Mouse (Mus musculus) stomach, postnatal 0 days (tissue): ENCODE results near the gene Sppl2c. TPM values are rescaled to one million over a fixed set of nuclear protein-coding genes. Genes with fewer than 3 reads are reported as not detected.

ENCODE experiments used
- ATAC-seq: fragments of 200-750 bp; cut with Nextera tagmentation; 2 replicates; pipeline ENCODE4 v1.8.0; 2017; ENCODE audit not compliant: low FRiP score, low TSS enrichment
- DNase-seq: peaks from one replicate; pipeline ENCODE4 v3.0.0-alpha.2; 2016; ENCODE audit warnings: low spot score
- H3K27ac ChIP-seq: fragments of 300-500 bp; sonication (generic); replicated peaks from 2 replicates; pipeline ENCODE4 v1.5.1; 2014; ENCODE audit warnings: mild to moderate bottlenecking, control low read depth
- H3K27me3 ChIP-seq: fragments of 300-500 bp; sonication (generic); 2 replicates; pipeline ENCODE4 v1.6.1; 2014; ENCODE audit warnings: low read length; ENCODE audit not compliant: control insufficient read depth, insufficient read depth
- H3K36me3 ChIP-seq: fragments of 300-500 bp; sonication (generic); 2 replicates; pipeline ENCODE4 v1.6.1; 2014; ENCODE audit warnings: low read length, mixed read lengths; ENCODE audit not compliant: control insufficient read depth, insufficient read depth
- H3K4me1 ChIP-seq: fragments of 300-500 bp; sonication (generic); replicated peaks from 2 replicates; pipeline ENCODE4 v1.6.1; 2014; ENCODE audit warnings: antibody characterized with exemption; ENCODE audit not compliant: control insufficient read depth, insufficient read depth
- H3K4me2 ChIP-seq: fragments of 300-500 bp; sonication (generic); replicated peaks from 2 replicates; pipeline ENCODE4 v1.6.1; 2014; ENCODE audit warnings: low read depth, mild to moderate bottlenecking, control low read depth, moderate library complexity
- H3K4me3 ChIP-seq: fragments of 300-500 bp; sonication (generic); 2 replicates; pipeline ENCODE4 v1.5.1; 2014; ENCODE audit warnings: low read depth, low read length, control low read depth
- H3K9ac ChIP-seq: fragments of 300-500 bp; sonication (generic); 2 replicates; pipeline ENCODE4 v1.6.1; 2014; ENCODE audit warnings: mild to moderate bottlenecking, low read length, control low read depth, mixed read lengths
- H3K9me3 ChIP-seq: fragments of 300-500 bp; sonication (generic); 2 replicates; pipeline ENCODE4 v1.6.1; 2016; ENCODE audit warnings: low read length; ENCODE audit not compliant: control insufficient read depth
- CTCF ChIP-seq: IDR thresholded peaks from 2 replicates; pipeline ENCODE4 v1.5.1; 2016; ENCODE audit warnings: antibody characterized with exemption, low read depth, mild to moderate bottlenecking, moderate library complexity
- EP300 ChIP-seq: optimal IDR thresholded peaks from 2 replicates; pipeline ENCODE3; 2016; ENCODE audit warnings: antibody characterized with exemption
- WGBS: fragments of 180-500 bp; shearing (Covaris S2); extraction: QIAGEN DNeasy Blood & Tissue Kit; methylation state at CpG from one replicate; pipeline ENCODE4 v1.1.7; 2014; 5-methylcytosine and 5-hydroxymethylcytosine counted together
- polyA plus RNA-seq: library from polyadenylated mRNA; unstranded; fragments of >200 nt; fragmentation: Nextera tagmentation; extraction: Ambion mirVana; gene quantifications from 2 replicates; pipeline ENCODE4 v1.2.1, GENCODE M21; 2015

The Sppl2c gene
- polyA plus RNA-seq, 1 experiment from 2014 or later: not detected

DNA sequence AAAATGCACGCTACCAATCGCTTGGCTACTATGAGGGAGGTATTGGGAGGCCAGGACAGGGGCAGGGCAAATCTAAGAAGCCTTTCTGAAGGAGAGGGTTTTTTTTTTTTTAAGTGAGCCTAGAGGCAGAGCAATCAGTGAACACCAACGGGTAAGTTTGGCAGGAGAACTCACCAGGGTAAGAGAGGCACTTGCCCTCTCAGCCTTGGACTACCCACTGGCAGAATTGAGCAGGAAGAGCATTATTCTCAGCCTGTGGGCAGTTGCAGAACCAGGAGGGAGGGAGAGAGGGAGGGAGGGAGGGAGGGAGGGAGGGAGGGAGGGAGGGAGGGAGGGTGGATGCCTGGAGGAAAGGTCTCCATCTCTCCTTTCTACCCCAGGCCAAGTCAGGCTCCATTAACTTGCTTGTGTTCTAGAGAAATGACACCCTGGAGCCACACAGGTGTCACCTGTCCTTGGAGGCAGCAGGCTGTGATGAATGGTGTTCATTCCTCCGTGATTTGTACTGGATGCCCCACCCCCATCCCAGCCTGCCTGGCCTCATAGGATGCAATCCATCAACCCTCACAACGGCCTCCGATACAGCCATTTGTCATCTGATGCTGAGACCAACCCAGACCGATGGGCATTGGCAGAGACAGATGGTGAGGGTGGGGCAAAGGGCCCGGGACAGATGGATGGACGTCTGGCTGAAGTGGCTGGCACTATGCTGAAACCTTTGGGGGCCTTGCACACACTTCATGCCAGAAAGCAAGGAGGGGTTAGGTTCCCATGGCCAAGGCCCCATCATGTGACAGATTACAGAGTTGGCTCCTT lies 31.1 kb upstream of the Sppl2c start:
- ATAC-seq: no peak
- Histone ChIP-seq H3K4me1 (no peaks in the 10 kb centered on the region), H3K36me3 (no peaks in the 10 kb centered on the region), H3K27ac (no peak overlapping the region), H3K4me2 (no peak overlapping the region), H3K9me3 (no peaks in the 10 kb centered on the region), H3K27me3 (peaks cover 2% of the 10 kb centered on the region; the same call in 1 of the 2 replicates), H3K9ac (no peak overlapping the region), H3K4me3 (no peak overlapping the region)
- TF ChIP-seq EP300: no peak
- no peak for TF ChIP-seq CTCF
- DNase-seq: no peak
- WGBS: 21% methylated on average over 9 of the region's 9 CpGs

DNA sequence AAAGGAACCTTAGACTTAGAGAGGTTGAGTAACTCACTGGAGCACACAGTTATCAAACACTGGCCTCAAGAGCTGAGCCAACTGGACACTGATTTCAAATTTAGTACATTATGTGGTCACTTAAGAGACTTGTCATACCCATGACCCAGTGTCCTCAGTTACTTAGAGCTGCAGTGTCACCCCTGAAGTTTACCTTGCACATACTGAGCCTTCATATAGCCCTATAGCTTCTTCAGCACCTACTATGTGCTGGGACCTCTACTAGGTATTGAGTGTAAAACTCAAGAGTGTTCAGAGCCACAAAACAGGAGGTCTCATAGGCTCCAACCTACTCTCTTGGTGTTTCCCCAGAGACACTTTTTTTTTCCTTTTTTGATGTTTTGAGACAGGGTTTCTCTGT lies 30.2 kb upstream of the Sppl2c start:
- Histone ChIP-seq H3K36me3 (no peaks in the 10 kb centered on the region), H3K9ac (no peak overlapping the region), H3K27ac (no peak overlapping the region), H3K4me1 (no peaks in the 10 kb centered on the region), H3K4me3 (no peak overlapping the region), H3K9me3 (no peaks in the 10 kb centered on the region), H3K4me2 (no peak overlapping the region), H3K27me3 (peaks cover 2% of the 10 kb centered on the region; the same call in 1 of the 2 replicates)
- TF ChIP-seq CTCF: no peak
- no peak for TF ChIP-seq EP300
- DNase-seq: no peak
- no peak for ATAC-seq

DNA sequence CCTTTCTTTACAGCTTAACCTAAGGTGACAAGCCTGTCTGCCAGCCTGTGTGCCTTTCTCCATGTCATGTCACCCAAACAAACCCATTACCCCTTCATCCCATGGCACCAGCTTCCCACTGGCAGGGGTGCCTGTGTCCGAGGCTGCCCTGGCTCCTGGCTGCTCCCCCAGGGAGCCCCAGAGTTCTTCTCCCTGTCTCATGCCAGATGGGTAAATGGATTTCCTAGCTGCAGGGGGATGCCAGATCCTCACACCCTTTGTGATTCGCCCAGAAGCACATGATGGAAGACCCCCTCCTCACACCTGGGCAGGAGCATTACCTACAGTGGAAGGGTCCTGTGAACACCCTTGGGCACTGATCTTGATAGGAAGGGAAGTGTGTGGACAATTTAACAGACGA lies 29.7 kb upstream of the Sppl2c start:
- H3K9me3 ChIP-seq: no peaks in the 10 kb centered on the region
- no peaks in the 10 kb centered on the region for H3K36me3 ChIP-seq
- TF ChIP-seq CTCF: no peak
- TF ChIP-seq EP300: no peak
- H3K27me3 ChIP-seq: peaks cover 2% of the 10 kb centered on the region; the same call in 1 of the 2 replicates
- no peak overlapping the region for H3K4me2 ChIP-seq
- H3K4me1 ChIP-seq: no peaks in the 10 kb centered on the region
- ATAC-seq (no peak), DNase-seq (no peak)
- no peak overlapping the region for H3K9ac ChIP-seq
- no peak overlapping the region for H3K4me3 ChIP-seq
- WGBS: 70% methylated on average over 3 of the region's 3 CpGs
- H3K27ac ChIP-seq: no peak overlapping the region

DNA sequence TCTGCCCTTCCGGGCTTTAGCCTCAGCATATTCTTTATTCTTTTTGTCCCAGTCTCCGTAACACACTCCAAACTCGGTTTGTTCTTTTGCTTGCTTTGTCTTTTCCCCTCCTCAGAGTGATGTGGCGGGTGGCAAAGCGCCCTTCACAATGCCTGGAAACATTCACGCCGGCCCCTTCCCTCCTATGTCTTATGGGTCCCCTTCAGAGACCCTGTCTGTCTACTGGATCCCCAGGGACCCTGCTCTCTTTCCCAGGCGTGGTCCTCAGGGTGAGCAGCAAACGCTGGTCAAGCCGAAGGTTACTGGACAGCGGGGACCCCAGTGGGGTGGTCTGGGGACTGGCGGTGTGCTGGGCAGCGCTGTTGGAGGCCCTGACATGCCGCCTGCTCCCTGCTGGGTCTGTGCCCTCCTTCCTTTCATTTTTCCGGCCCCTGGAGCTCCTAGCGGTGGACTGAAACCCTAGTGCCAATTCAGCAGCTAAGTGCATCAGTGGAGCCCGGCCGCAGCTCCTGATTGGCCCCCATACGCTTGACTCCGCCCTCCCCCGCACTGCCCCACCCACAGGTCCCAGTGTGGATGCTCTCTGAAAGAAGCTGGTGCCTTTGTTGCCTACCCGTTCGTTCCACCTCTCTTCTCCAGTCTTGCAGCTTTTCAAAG lies 28.4 kb upstream of the Sppl2c start:
- Histone ChIP-seq H3K27ac (no peak overlapping the region), H3K9ac (no peak overlapping the region; the same call in 1 of the 2 replicates), H3K27me3 (peaks cover 2% of the 10 kb centered on the region; the same call in 1 of the 2 replicates), H3K9me3 (no peaks in the 10 kb centered on the region), H3K4me1 (no peaks in the 10 kb centered on the region), H3K4me2 (peak overlapping the region; percentile 48), H3K36me3 (no peaks in the 10 kb centered on the region), H3K4me3 (peak overlapping the region; percentile 4; the same call in 1 of the 2 replicates)
- ATAC-seq (peak; percentile 68; the same call in 1 of the 2 replicates), DNase-seq (peak; percentile 61)
- TF ChIP-seq CTCF: peak; percentile 46
- no peak for TF ChIP-seq EP300
- 9% methylated on average over 22 of the region's 23 CpGs for WGBS

DNA sequence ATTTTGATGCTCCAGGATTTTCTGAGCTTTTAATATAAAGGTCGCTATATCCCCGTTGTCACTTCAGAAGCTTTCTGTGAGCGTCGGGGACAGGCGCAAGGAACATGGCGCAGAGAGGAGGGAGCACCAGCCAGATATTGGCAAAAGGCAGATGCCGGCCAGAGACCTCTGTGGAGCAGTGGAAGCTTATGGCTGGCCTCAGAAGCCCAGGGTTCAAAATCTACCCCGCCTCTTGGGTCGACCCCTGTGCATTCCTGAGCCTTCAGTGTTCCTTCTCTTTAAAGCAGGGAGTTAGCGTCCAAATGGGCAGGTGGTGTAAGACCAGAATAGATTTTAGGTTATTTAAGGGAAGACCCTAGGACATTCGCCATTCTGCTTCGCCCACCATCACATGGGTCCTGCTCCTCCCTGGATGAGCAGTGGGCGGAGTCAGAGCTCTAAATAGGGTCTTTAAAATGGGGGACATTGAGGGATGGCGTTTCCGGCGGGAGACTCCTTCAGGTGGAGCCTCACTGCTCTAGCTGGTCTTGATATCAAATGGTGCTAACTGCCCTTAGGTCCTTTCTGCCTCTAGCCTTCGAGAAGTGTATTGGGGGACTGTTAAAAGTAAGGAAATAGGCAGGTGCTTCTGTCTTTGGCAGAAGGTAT lies 27.7 kb upstream of the Sppl2c start:
- TF ChIP-seq EP300 (no peak), CTCF (no peak)
- H3K9me3 ChIP-seq: no peaks in the 10 kb centered on the region
- ATAC-seq: no peak
- no peak for DNase-seq
- H3K9ac ChIP-seq: no peak overlapping the region
- H3K4me2 ChIP-seq: peak overlapping the region; percentile 48
- H3K36me3 ChIP-seq: no peaks in the 10 kb centered on the region
- WGBS: 7% methylated on average over 17 of the region's 17 CpGs
- H3K4me1 ChIP-seq: no peaks in the 10 kb centered on the region
- no peak overlapping the region for H3K4me3 ChIP-seq
- H3K27ac ChIP-seq: no peak overlapping the region
- H3K27me3 ChIP-seq: peaks cover 2% of the 10 kb centered on the region; the same call in 1 of the 2 replicates
